Mouse (Mus musculus) embryonic fibroblast, embryonic 13.5 days (primary cell): ENCODE data around the gene Ccdc106.

Experiments
- CTCF ChIP-seq: IDR thresholded peaks from 2 replicates; pipeline ENCODE4 v1.5.1; 2011; ENCODE audit warnings: mild to moderate bottlenecking, control low read depth, low read length, moderate library complexity, borderline replicate concordance; ENCODE audit not compliant: insufficient read depth
- POLR2A ChIP-seq: IDR thresholded peaks from 2 replicates; pipeline ENCODE4 v1.6.1; 2011; ENCODE audit warnings: low read depth, mild to moderate bottlenecking, control low read depth, low read length, moderate library complexity

- TF ChIP-seq CTCF (no peak), POLR2A (no peak)
Measured at GRCm38 (mm10) chr7:5099796-5100195, 79.4 kb downstream of the Ccdc106 start.
